ENCODE assay signal across 11 mouse cellular contexts in genomic region chr4:62742885-62743760, GRCm38 (mm10).
DNase-seq lines count a peak whose midpoint lies in the region; ATAC-seq lines count a peak whose summit lies in the region.
"Had no signal": no experiment of that assay in that cellular context is flagged by ENCODE, and none has a peak within 500 bp of the region (broad histone marks: within the 10 kb centered on the region; RNA-seq: fewer than 3 reads in every experiment).

No protein-coding gene starts in this region.

- 20% methylated on average over 14 of the region's 14 CpGs for WGBS in heart, embryonic 10.5 days
- 22% methylated on average over 14 of the region's 14 CpGs for WGBS in heart, embryonic 12.5 days

- no peaks in the 10 kb centered on the region for H3K9me3 ChIP-seq in heart, embryonic 10.5 days
- no peaks in the 10 kb centered on the region for H3K9me3 ChIP-seq in heart, embryonic 12.5 days (replicated peaks)

- DNase-seq in heart, embryonic 10.5 days (ENCODE audit: low spot score) = no peak
- peak; percentile 36 for DNase-seq in kidney, postnatal 10 days
- DNase-seq in kidney, adult 11 months = no peak
- DNase-seq in adipocyte (ENCODE audit: low spot score) = peak; percentile 67
- DNase-seq in forelimb bud, embryonic 11.5 days (ENCODE audit: low read depth, low spot score) = peak; percentile 35
- no peak for DNase-seq in cerebellum, postnatal 4 days (ENCODE audit: low spot score in 2 of 2)
- DNase-seq in cerebellum, adult 11 months = no peak
- DNase-seq: kidney, postnatal 25 days had no signal

- H3K27me3 ChIP-seq in heart, embryonic 10.5 days (ENCODE audit: insufficient read depth, poor library complexity, severe bottlenecking) = no peaks in the 10 kb centered on the region
- no peaks in the 10 kb centered on the region for H3K27me3 ChIP-seq in heart, embryonic 12.5 days (replicated peaks)

- no peak overlapping the region for H3K4me2 ChIP-seq in heart, embryonic 12.5 days
- H3K4me2 ChIP-seq: midbrain, embryonic 11.5 days had no signal

- H3K36me3 ChIP-seq in heart, embryonic 10.5 days = no peaks in the 10 kb centered on the region
- H3K36me3 ChIP-seq in heart, embryonic 12.5 days = no peaks in the 10 kb centered on the region

- no peak overlapping the region for H3K4me3 ChIP-seq in heart, embryonic 10.5 days
- no peak overlapping the region for H3K4me3 ChIP-seq in heart, embryonic 12.5 days

- peaks cover 60% of the 10 kb centered on the region for H3K4me1 ChIP-seq in heart, embryonic 10.5 days
- H3K4me1 ChIP-seq in heart, embryonic 12.5 days (replicated peaks) = peaks cover 59% of the 10 kb centered on the region

- peak overlapping the region; percentile 88 for H3K27ac ChIP-seq in heart, embryonic 10.5 days
- H3K27ac ChIP-seq in heart, embryonic 12.5 days (ENCODE audit: poor library complexity, severe bottlenecking) = no peak overlapping the region

- ATAC-seq in heart, embryonic 12.5 days (ENCODE audit: insufficient number of reproducible peaks, low FRiP score) = no peak
- ATAC-seq: forebrain, embryonic 16.5 days had no signal

- no peak overlapping the region for H3K9ac ChIP-seq in heart, embryonic 12.5 days

Comparison
In these comparisons a context has a peak if more than half of its experiments do, and no peak if none do; other contexts are left out.
1. DNase-seq: peak in kidney, postnatal 10 days (single experiment), adipocyte (single experiment) and forelimb bud, embryonic 11.5 days (single experiment); none in heart, embryonic 10.5 days (single experiment), kidney, adult 11 months (single experiment), cerebellum, postnatal 4 days (0 of 2) and cerebellum, adult 11 months (single experiment).